Mouse (Mus musculus): ENCODE results near the gene Stra8. TPM values are rescaled to one million over a fixed set of nuclear protein-coding genes. Genes with fewer than 3 reads are reported as not detected.

The Stra8 gene
- not detected in 2 replicates for polyA plus RNA-seq (2021; fragmentation: Nextera tagmentation)
- long read RNA-seq, experiment 1: 0 reads
- long read RNA-seq, experiment 2: 0 reads

DNA sequence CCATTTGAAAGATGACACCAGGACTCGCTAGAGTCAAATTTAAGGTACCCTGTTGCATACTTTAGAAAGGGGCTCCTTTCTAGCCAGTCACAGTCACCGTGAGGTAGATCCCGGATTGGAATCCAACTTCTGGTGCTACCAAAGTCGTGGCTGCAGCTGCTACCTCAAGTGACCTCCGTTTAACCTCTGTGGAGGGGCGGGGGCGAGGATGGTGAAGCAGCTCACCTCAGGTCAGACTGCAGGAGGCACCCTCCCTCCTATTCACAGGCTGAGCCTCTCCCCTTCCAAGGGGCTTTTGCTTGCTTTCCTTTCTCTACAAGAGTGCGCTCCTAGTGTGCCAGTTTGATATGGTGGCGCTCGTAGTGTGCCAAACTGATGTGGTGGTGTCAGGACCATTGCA, at the start of gene Stra8:
TSS of gene Stra8 (plus strand) at position 208 of the 400 bp plus-strand sequence.

DNA sequence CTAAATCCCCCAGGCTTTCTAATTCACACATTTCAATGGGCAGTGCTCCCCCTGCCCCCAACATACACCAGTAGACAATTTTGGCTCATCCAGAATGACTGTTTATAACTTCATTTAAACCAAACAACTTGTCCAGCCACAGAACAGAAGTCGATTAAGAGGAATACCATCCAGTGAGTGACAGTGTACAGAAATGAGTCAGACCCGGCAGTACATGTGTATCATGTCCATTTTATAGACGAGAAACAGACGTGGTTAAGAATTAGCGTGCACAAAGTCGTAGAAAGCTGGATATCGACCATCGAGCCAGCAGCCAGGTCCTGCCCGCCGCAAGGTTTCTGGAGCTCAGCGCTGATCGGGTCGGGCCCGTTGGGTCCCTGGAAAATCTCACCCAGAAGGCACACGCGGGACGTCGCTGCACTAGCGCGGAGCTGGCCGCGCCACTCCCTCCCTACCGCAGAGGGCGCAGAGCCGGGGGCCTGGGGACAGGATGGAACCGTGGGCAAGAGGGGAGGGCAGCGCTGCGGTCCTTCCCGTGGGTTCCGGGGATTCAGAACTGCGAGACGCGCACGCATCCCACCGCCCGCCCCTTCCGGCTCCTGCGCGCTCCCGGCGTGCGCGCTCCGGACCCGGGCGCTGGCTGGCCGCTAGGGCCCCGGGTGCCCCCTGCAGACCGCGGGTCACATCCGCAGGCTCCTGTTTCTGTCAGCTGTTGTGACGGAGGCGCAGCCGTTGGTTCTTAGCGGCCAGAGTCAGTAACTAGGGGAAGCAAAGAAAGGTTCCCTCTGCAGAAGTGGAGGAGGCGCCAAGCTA, 42.2 kb upstream of the Stra8 start, which contains the start of gene Cyren:
TSS of gene Cyren (minus strand) at position 552 of the 813 bp plus-strand sequence.

DNA sequence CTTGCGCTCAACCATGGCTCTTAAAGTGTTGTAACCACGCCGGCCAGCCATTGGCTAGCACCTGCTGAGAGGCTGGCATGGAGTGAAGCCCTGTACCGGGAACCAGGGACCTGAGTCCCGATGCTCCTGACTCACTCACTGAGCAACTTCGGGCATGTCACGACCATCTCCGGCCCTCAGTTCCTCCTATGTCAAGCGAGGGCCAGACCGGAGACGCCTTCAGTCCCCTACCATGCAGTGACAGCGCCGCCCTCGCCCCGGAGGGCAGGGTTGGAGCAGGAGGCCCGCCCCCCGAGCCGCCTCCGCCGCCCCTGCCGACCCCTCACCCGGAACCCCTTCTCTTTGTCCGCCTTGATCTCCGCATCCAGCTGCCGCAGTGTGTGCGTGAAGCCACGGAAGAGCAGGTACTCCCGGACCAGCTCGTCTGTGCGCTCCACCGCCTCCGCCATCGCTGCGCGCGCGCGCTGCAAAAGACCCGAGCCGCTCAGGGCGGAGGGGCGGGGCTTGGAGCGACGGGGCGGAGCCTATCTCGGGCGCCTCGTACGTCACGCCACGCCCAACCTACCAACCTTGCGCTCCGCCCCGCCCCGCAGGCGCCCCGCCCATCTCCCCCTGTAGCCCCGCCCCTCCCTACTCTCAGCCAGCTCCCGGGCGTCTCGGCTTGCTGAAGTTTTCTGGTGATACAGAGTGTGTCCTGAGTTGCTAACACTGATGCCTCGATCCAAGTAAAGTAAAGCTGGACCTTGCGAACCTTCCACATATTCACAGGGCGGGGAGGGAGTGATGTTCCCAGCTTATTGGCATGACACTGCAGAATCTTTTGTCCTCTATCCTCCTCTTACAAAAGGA, 9.4 kb upstream of the Stra8 start, which contains the start of gene Wdr91:
TSS of gene Wdr91 (minus strand) at position 506 of the 849 bp plus-strand sequence.

DNA sequence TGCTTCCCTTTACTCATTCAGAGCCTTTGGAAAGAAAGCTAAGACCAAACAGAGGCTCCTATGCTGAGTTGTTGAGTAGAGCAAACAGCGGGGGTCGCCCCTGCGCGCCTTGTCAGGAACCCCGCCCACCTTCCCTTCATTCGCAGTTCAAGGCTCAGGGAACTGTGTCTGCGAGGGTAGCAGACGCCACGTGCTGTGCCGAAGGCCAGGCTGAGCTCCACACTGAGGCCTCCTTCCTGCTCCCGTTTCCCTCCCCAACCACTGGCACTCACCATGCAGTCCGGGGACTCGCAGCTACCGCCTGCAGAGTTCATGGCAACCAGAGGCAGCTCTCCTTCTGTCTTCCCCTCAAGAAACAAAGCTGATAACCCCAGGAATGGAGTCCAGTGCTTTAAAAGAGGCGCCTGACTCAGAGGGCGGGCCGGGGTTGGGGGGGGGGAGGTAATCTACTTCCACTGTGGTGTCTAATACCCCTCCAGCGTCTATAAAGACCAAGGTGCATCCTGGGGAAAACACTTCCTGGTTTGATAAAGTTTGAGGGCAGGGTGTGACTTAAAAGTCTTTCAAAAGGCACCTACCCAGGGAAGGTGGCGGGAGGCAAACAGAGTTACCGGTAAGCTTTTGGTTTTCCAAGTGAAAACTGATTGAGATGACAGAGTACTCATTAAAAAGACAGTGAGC, 68.3 kb downstream of the Stra8 start, which contains the start of gene Slc23a4:
TSS of gene Slc23a4 (minus strand) at position 324 of the 681 bp plus-strand sequence.

Other genes starting within 250 kb of the Stra8 start
- gene Agbl3, start 139.7 kb upstream of the Stra8 start, polyA plus RNA-seq (2021; fragmentation: Nextera tagmentation): 18.3 and 19.6 TPM in 2 replicates
- gene Tmem140, start 57.0 kb upstream of the Stra8 start, polyA plus RNA-seq (2021; fragmentation: Nextera tagmentation): 1.3 and 1.9 TPM in 2 replicates
- gene Cyren, start 42.1 kb upstream of the Stra8 start, polyA plus RNA-seq (2021; fragmentation: Nextera tagmentation): 1.8 and 2.5 TPM in 2 replicates
- gene Wdr91, start 9.3 kb upstream of the Stra8 start, polyA plus RNA-seq (2021; fragmentation: Nextera tagmentation): 17.0 and 18.5 TPM in 2 replicates
- gene Slc23a4, start 68.2 kb downstream of the Stra8 start, polyA plus RNA-seq (2021; fragmentation: Nextera tagmentation): 0.08 and 0.15 TPM in 2 replicates
- 24.2 and 24.5 TPM in 2 replicates for gene Cnot4, start 213.6 kb downstream of the Stra8 start, polyA plus RNA-seq (2021; fragmentation: Nextera tagmentation)